Mouse (Mus musculus): ENCODE data around the gene Diaph2. TPM values are rescaled to one million over a fixed set of nuclear protein-coding genes. Genes with fewer than 3 reads are reported as not detected.
"Not testable (repeated sequence)": the region's sequence is repeated elsewhere in the genome, so short reads cannot be mapped to it uniquely, and the experiment has no call there.

The Diaph2 gene
- total RNA-seq, 2 experiments from 2014 or later: 6.4 to 9.6 TPM

DNA sequence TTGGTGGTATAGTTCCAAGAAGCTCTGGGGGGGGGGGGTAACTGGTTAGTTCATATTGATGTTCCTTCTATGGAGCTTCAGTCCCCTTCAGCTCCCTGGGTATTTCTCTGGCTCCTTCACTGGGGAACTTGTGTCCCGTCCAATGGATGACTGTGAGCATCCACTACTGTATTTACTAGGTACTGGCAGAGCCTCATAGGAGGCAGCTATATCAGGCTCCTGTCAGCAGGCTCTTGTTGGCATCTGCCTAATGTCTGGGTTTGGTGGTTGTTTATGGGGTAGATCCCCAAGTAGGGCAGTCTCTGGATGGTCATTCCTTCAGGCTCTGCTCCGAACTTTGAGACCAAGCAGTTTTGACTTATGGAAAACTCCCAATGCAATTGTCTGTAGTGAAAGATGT is 50.4 kb downstream of the Diaph2 start:
- DNase-seq: not testable (repeated sequence)

GRCm38 (mm10) chrX:129831903-129832302 is 82.4 kb downstream of the Diaph2 start:
- DNase-seq: no peak

- no peak for DNase-seq
Observed at GRCm38 (mm10) chrX:129833887-129834286, 84.3 kb downstream of the Diaph2 start.

GRCm38 (mm10) chrX:129884465-129884864 is 134.9 kb downstream of the Diaph2 start:
- DNase-seq: peak; percentile 8

DNA sequence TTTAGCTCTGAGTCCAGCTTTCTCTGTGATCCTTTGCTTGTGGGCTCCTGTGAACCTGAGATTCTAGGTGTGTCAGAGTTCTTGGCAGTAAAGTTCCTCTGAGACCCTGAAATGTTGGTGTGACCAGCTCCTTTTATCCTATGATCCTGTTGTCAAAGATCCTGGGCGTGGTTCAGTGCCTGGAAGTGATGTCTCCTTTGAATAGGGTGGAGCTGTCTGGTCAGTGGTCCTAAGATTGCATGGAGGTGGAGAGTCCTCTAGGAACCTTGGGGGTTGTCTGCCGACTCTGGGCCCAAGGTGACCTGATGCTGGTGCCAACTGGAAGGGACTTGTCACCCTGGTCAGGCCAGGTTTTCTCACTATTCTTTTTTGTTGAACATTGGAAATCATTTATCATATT is 176.3 kb downstream of the Diaph2 start:
- no peak for DNase-seq

DNA sequence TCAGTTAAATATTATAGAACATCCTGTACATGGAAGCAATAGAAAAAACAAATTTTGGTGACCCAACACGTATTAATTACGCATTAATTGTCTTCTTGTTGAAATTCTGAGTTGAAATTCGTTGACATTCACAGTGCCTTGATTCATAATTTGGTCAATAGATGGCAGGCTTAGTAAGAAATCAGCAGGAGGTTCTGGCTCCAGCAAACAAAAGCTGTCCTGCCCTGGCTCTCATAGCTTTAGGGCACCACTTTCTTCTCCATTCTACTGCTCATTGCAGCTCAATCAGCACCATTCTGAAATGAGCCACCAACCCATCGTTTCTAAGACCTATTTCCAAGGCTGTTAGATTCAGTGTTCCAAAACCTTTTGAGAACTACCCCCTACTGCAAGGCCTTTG is 225.3 kb downstream of the Diaph2 start:
- DNase-seq: no peak

GRCm38 (mm10) chrX:130008210-130008609 is 258.7 kb downstream of the Diaph2 start:
- no peak for DNase-seq

GRCm38 (mm10) chrX:130019735-130020134 is 270.2 kb downstream of the Diaph2 start:
- DNase-seq: no peak

DNA sequence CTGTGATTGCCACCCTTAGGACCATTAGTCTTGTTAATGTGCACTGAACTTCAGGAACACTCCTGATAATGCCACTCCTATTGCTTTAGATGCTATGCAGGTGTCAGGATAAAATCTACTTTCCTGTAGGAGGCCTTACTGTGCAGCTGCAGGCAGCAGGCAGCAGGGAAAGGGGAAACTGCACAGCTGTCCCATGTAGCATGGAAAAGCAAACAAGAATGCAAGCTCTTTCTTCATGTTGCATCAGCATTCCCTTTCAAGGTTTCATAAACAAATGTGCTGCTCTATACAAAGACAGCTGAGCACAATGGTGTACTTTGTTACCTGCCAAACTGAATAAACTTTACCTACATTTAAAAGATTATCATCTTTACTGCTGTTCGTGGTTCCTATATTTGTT is 295.0 kb downstream of the Diaph2 start:
- no peak for DNase-seq

GRCm38 (mm10) chrX:130149216-130149615 is 399.7 kb downstream of the Diaph2 start:
- no peak for DNase-seq

DNA sequence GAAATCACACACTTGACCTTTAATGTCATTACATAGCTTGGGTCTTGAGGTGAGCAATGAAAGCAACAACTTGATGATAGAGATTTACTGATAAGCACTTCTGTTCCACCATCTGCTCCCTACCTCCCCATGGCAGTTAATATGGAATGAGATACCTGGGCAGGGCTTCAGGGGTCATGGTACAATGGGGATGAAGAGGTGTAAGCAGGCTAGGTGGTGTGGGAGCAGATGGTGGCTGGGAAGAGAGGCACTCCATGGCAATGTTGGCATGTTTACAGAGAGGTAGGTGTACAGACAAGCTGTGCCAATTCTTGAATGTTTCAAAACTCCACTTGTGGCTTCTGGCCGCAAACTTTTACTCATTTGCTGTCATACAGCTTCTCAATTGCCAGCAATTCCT is 402.6 kb downstream of the Diaph2 start:
- no peak for DNase-seq

GRCm38 (mm10) chrX:130173126-130173525 is 423.6 kb downstream of the Diaph2 start:
- no peak for DNase-seq

DNA sequence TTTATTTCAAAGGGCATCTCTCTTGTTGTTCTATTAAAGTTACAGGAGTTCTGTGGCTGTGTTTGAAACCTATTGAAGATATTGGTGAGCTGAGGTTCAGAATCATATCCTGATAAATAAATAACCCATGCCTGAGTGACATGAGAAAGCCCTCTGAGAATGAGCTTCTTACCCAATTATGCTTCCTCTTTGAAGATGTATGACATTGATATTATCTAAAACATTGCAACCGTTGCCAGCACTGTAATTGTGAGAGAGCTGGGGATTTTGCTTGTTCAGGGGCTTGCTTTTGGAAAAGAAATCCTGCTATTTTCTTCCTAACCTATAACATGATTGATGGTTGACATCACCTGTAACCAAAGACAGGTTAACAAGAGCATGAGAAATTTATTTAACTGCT is 438.3 kb downstream of the Diaph2 start:
- DNase-seq: no peak

- DNase-seq: no peak
Observed at GRCm38 (mm10) chrX:130188449-130188848, 438.9 kb downstream of the Diaph2 start.

GRCm38 (mm10) chrX:130189250-130189649 is 439.7 kb downstream of the Diaph2 start:
- DNase-seq: no peak

GRCm38 (mm10) chrX:130197412-130197811 is 447.9 kb downstream of the Diaph2 start:
- not testable (repeated sequence) for DNase-seq

DNA sequence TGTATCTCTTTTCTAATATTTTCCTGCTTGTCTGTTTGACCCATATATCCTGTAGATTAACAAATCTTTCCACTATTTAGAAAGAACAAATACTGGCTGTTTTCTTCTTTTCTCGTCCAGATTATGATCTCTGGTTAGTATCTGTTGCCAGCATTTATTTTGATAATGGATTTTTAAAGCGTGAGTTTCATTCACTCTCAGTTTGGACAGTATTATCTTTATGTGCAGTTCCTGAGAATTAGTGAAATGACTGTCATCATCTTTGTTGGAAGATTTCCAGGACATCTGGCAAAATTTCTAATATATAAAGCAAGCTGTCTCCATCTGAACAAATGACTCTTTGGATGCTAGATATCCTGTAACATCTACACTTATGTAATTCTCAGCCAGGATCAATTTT is 455.7 kb downstream of the Diaph2 start:
- no peak for DNase-seq

DNA sequence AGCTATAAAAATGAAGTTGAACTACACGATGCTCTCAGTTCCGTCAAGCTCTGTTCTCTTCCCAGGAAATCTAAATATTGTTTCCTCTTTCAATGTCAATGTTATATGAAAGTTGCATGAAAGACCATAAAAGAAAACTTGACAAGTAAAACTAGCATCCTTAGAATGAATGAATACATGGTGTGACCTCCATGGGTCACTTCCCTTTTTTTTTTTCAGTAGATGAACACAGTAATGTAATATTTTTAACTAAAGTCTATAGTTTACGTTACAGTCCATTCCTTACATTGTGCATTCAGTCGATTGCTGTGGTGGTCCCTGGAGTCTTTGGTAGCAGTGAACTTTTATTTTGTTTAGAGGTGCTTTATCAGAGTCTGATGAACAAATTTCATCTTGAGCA is 462.7 kb downstream of the Diaph2 start:
- DNase-seq: no peak

- DNase-seq: no peak
Observed at GRCm38 (mm10) chrX:130212759-130213158, 463.2 kb downstream of the Diaph2 start.

- no peak for DNase-seq
Observed at GRCm38 (mm10) chrX:130230045-130230444, 480.5 kb downstream of the Diaph2 start.

GRCm38 (mm10) chrX:130235167-130235566 is 485.6 kb downstream of the Diaph2 start:
- DNase-seq: no peak

GRCm38 (mm10) chrX:130246652-130247051 is 497.1 kb downstream of the Diaph2 start:
- no peak for DNase-seq

GRCm38 (mm10) chrX:130253664-130254063 is 504.1 kb downstream of the Diaph2 start:
- no peak for DNase-seq

DNA sequence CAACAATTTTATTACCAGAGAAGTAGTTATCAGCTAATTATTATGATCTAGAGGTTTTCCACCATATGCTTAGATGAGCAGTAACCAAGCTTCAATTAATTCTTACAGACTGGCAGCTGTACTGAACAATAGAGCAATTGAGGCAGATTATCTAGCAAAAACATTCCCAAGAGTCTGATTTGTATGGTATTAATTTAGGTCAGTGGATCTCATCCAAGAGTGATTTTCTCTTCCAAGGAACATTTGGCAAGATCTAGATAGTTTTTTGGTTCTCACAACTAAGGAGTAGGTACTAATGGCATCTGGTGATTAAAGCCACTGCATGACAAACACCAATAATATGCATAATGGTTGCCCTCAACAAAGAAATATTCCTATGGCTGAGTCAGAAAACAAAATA is 516.2 kb downstream of the Diaph2 start:
- DNase-seq: no peak

- no peak for DNase-seq
Observed at GRCm38 (mm10) chrX:130279144-130279543, 529.6 kb downstream of the Diaph2 start.
